Mouse (Mus musculus) brain, adult 2 months (tissue): ENCODE data around the gene Frmd6.

Experiments
- DNase-seq: peaks from one replicate; pipeline ENCODE4 v3.0.0; 2011; ENCODE audit warnings: low read depth, low spot score

The Frmd6 gene

DNA sequence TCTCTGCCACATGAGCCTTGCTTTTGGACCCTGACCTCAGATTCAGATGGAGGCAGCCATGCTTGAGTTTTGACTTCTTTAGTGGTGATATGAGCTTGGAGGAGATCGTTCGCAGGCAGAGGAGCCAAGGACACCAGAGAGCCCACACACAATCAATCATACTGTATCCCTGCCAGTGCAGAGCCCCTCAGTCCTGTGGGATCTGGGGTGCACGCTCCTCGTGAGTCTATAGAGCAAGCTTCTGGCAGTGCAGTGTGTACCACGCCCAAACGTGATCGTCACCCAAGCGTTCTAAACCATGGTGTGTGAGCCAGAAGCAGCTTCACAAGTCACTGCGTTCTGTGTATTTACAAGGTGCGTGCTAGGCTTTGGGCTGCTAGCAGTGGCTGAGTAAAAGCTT is 70.8 kb downstream of the Frmd6 start:
- no peak for DNase-seq

GRCm38 (mm10) chr12:70897434-70897833 is 72.1 kb downstream of the Frmd6 start:
- DNase-seq = peak; percentile 55

DNA sequence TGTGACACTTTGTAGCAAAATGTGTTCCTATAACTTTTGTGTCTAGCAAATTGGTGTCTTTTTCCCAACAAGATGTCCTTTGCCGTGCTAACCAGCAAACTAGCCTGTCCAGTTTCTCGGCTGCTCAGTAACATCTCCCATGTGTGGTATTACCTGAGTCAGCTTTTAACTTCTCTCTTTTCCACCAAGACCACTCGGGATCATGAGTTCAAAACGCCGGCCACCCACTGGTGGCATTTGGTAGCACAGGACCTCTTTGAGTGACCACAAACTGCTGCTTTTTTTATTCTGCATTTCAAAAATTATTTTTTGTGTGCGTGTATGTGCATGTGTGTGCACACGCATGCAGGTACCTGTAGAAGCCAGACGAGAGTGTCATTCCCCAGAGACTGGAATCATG is 73.1 kb downstream of the Frmd6 start:
- no peak for DNase-seq

- no peak for DNase-seq
Measured at GRCm38 (mm10) chr12:70904471-70904870, 79.2 kb downstream of the Frmd6 start.

- peak; percentile 68 for DNase-seq
Measured at GRCm38 (mm10) chr12:70906867-70907266, 81.6 kb downstream of the Frmd6 start.

- DNase-seq = no peak
Measured at GRCm38 (mm10) chr12:70907651-70908050, 82.3 kb downstream of the Frmd6 start.

DNA sequence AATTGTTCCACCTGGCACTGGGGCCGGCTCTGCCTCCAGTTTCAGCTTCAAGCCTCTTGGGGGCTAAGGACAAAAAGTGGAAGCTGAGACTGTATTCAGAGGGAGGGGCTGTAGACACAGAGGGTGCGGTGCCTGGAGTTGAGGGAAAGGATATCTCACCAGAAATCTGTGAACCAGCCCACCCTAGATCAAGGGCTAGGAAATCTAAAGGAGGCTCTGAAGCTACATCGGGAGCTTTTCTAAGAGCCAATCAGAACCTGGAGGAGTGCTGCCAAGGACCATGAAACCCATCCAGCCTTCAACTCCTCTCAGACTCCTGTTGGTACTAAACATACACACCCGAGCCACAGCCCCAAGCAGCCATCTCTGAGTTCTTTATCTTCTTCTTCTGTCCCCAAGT is 82.8 kb downstream of the Frmd6 start:
- DNase-seq = no peak

DNA sequence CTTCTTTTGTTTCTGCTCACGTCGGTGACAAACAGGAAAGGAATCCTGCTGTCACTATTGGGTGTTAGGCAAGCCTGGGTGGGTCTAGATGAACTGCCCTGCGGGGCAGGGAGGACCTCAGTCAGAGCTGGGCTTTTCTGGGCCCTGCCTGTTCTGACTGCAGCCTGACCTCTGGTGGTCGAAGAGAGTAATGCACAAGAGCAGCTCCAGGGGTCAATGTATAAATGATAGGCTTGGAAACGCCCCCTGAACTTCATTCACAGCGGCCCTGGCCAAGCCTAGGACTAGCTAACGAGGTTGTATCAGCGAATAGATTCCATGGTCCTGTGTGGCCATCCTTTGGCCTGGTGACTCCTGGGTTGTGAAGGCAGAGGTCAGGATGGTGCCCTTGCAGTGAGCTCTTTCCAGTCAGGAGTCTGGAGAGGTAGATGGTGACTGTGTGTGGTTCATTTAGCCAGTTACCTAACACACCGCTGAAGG is 85.0 kb downstream of the Frmd6 start:
- DNase-seq = peak; percentile 79

GRCm38 (mm10) chr12:70911029-70911428 is 85.7 kb downstream of the Frmd6 start:
- DNase-seq = peak; percentile 88

DNA sequence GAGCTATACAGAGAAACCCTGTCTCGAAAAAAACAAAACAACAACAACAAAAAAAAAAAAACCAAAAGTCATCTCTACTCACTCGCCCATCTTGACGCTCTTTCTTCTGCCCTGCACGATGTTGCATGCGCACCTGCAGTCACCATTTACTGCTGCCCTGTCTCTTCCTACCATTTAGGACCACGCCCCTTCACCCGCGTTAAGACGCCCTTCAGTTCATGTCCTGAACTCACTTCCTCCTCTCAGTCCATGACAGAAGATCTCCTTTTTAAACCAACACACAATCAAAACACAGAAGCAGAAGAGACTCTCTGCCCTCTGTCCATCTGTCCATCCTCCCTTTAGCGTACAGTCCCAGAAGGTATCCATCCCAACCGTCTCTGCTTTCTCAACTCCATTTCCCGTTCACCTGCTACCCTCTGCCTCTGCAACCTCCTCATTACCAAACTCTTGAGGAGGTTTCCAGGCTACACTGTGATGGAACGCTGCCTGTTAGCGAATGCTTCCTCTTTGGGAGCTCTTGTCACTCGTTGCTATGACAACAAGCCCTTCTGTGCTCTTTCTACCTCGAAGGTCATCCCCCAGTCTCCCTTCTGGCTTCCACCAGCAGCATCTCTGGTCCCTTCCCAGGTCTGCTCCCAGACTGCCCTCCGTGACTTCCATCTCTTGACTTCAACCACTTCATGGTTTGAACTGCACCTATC is 86.5 kb downstream of the Frmd6 start:
- DNase-seq = peak; percentile 33

DNA sequence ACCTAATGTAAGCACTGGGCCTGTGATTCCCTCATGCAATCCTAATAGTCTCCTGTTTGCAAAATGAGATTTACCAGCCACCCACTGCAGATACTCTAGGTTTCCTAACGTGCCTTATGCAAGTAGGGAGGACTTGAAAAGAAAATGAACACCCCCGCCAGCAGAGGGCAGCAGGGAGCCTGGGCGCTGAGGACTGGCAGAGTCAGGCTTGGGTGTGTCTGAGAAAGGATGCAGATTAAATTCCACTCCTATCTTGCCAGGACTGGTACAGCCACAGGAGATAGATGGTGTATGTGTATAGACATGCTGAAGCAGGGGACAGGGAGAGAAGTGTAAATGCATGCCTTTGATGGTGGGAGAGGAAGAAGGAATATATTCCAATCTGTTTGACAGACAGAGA is 88.1 kb downstream of the Frmd6 start:
- peak; percentile 68 for DNase-seq

DNA sequence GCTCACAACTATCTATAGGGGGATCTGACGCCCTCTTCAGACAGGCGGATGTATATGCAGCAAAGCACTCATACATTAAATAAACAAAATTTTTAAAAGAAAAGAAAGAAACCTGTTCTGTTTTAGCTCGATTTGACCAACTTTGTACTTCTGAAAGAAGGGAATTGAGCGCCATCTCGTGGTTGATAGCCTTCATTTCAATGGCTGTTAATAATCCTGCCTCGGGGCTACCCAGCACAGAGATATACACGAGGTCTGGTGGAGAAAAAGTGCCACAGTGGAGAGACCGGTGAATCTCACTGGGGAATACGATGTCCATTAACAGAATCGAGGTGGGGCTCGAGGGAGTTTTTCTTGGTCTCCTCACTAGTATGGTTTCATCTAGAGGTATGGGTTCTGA is 89.1 kb downstream of the Frmd6 start:
- peak; percentile 87 for DNase-seq

DNA sequence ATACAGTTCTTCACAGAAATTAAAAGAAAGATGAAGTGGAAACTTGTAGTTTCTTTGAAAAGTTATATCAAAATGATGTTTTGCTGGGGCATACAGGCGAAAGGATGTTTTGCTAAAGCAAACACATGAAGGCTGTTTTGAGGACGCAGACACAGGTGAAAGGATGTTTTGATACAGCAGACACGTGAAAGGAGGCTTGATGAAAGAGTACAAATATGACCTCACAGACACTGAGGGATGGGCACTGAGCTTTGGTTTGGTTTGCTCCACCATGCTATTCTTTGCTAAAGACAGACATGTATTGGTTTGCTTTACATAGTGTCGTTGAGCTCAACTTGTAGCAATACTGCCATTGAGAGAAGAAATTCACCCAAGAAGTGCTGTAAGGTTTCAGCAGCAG is 104.5 kb downstream of the Frmd6 start:
- no peak for DNase-seq

- no peak for DNase-seq
Measured at GRCm38 (mm10) chr12:70937150-70937549, 111.8 kb downstream of the Frmd6 start.

DNA sequence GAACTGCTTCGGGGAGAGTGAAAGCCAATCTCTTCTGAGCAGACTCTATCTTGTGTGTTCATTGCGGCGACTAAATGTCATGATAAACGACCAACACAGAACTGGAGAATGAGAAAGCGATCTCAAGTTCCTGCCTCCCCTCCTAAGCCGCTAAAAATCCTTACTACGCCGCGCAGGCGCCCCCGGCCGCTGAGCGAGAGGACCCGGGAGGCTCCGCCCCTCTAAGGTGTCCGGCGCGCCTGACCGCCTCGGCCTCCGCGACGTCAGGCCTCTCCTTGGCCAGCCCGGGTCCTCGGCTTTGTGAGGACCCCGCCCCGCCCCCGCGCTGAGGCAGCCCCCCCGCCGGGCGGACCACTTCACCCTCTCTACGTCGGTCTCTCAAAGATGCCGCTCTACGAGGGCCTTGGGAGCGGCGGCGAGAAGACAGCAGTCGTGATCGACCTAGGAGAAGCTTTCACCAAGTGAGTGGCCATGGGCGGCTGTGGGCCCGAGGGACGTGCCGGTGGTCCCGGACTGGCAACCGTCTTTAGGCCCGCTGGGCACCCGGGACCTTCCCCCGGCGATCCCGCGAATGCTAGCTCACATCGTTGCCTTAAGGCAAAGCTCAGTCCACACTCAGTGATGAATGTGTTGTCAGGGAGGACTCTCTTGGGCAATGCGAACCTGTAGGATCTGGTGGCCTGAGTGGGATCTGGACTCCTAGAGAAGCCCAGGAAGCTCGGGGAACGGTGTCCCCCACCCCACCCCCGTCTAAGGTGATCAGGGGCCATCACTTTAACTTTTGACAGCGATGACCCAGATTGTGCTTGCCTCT is 112.5 kb downstream of the Frmd6 start, which contains the start of gene Actr10:
Gene Actr10 (plus strand): TSS at position 287 of the 814 bp plus-strand sequence.
- DNase-seq = peak; percentile 96

- DNase-seq = no peak
Measured at GRCm38 (mm10) chr12:70940806-70941205, 115.5 kb downstream of the Frmd6 start.

DNA sequence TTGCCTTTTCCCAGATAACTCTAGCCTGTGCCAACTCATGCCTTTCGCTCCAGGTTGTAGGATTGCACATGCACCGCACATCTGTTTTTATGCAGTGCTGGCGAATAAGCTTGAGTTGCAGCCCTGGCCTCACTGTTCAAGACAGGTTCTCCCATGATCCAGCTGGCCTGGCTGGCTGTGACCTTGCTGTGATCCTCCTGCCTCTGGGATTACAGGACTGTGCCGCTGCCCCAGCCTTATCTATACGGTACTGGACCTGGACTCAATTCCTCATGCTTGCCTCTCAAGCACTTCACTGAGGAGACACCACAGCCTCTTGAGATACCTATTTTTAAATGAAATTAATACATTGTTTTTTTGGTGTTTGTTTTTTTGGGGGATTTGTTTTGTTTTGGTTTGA is 118.9 kb downstream of the Frmd6 start:
- DNase-seq = no peak

DNA sequence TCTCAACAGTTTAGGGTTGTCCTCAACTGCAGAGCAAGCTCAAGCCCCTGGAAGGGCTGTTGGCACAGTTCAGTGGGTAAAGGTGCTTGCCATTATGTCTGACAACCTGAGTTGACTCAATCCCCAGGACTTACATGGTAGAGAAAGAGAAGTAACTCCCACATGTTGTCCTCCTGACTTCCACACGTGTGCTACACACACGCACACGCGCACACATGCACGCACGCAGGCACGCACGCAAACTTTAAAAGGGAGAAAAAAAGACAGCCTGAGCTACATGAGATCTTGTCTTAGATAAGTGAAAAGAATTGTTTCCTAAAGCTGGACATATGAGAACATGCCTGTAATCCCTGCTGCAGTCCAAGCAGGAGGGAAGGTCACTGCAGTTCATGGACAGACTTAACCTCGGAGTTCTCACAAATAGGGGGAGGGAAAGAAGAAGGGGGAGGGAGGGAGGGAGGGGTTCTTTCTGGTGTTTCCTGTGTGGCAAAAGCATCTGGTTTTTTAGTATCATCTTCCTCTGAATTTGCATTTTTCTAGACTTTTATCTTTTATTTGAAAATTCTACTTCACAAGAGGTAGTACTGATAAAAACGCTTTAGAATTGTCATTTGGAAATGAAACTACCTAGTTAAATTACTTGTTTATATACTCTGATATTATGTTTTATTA is 121.4 kb downstream of the Frmd6 start:
- DNase-seq = no peak
